Mouse (Mus musculus) embryo, embryonic 10.5 days (tissue): ENCODE measurements around the gene Epha4.

Experiments used
- DNase-seq: peaks from one replicate; pipeline ENCODE4 v3.0.0-alpha.2; 2015; ENCODE audit warnings: low spot score

Gene Epha4

GRCm38 (mm10) chr1:77484766-77485596 lies 29.9 kb downstream of the Epha4 start:
- DNase-seq, result no peak

GRCm38 (mm10) chr1:77475808-77476413 lies 39.0 kb downstream of the Epha4 start:
- DNase-seq, result no peak

GRCm38 (mm10) chr1:77473446-77474376 lies 41.2 kb downstream of the Epha4 start:
- DNase-seq, result no peak

- DNase-seq, result no peak
Observed at GRCm38 (mm10) chr1:77472566-77472965, 42.3 kb downstream of the Epha4 start.

GRCm38 (mm10) chr1:77471447-77471846 lies 43.4 kb downstream of the Epha4 start:
- no peak for DNase-seq

- DNase-seq, result no peak
Observed at GRCm38 (mm10) chr1:77471037-77471436, 43.9 kb downstream of the Epha4 start.

GRCm38 (mm10) chr1:77468717-77469314 lies 46.1 kb downstream of the Epha4 start:
- no peak for DNase-seq

GRCm38 (mm10) chr1:77465524-77465923 lies 49.4 kb downstream of the Epha4 start:
- DNase-seq, result no peak

- DNase-seq, result no peak
Observed at GRCm38 (mm10) chr1:77464108-77464507, 50.8 kb downstream of the Epha4 start.

- DNase-seq, result no peak
Observed at GRCm38 (mm10) chr1:77461877-77462615, 52.8 kb downstream of the Epha4 start.

GRCm38 (mm10) chr1:77460831-77461629 lies 53.9 kb downstream of the Epha4 start:
- DNase-seq, result no peak

GRCm38 (mm10) chr1:77458751-77459385 lies 56.0 kb downstream of the Epha4 start:
- DNase-seq, result no peak

GRCm38 (mm10) chr1:77457446-77457800 lies 57.5 kb downstream of the Epha4 start:
- no peak for DNase-seq

GRCm38 (mm10) chr1:77456695-77457445 lies 58.0 kb downstream of the Epha4 start:
- no peak for DNase-seq

- no peak for DNase-seq
Observed at GRCm38 (mm10) chr1:77453811-77454210, 61.1 kb downstream of the Epha4 start.

- no peak for DNase-seq
Observed at GRCm38 (mm10) chr1:77452721-77453120, 62.2 kb downstream of the Epha4 start.

- no peak for DNase-seq
Observed at GRCm38 (mm10) chr1:77451541-77451940, 63.3 kb downstream of the Epha4 start.

GRCm38 (mm10) chr1:77450201-77450600 lies 64.7 kb downstream of the Epha4 start:
- no peak for DNase-seq

GRCm38 (mm10) chr1:77447061-77447614 lies 67.8 kb downstream of the Epha4 start:
- no peak for DNase-seq
